Mouse (Mus musculus) limb, embryonic 14.5 days (tissue): ENCODE measurements around the gene Pnliprp1. TPM values are rescaled to one million over a fixed set of nuclear protein-coding genes. Genes with fewer than 3 reads are reported as not detected.

Experiments used
- ATAC-seq: fragments of 200-750 bp; cut with Nextera tagmentation; 2 replicates; pipeline ENCODE4 v1.8.0; 2017; ENCODE audit warnings: low read depth, moderate number of reproducible peaks, moderate TSS enrichment; ENCODE audit not compliant: low FRiP score
- DNase-seq: peaks from one replicate; pipeline ENCODE4 v3.0.0-alpha.2; 2015; ENCODE audit warnings: low spot score
- H3K27ac ChIP-seq: fragments of 300-500 bp; sonication (generic); replicated peaks from 2 replicates; pipeline ENCODE4 v1.5.1; 2014; ENCODE audit warnings: low read depth, mild to moderate bottlenecking, low read length, moderate library complexity, mixed read lengths
- H3K27me3 ChIP-seq: fragments of 300-500 bp; sonication (generic); 2 replicates; pipeline ENCODE4 v1.6.1; 2014; ENCODE audit warnings: low read length, mixed read lengths; ENCODE audit not compliant: control insufficient read depth, insufficient read depth
- H3K36me3 ChIP-seq: fragments of 300-500 bp; sonication (generic); 2 replicates; pipeline ENCODE4 v1.6.1; 2014; ENCODE audit warnings: mild to moderate bottlenecking, low read length, moderate library complexity, mixed read lengths; ENCODE audit not compliant: control insufficient read depth, insufficient read depth
- H3K4me1 ChIP-seq: fragments of 300-500 bp; sonication (generic); 2 replicates; pipeline ENCODE4 v1.6.1; 2014; ENCODE audit warnings: antibody characterized with exemption, low read length, mixed read lengths; ENCODE audit not compliant: control insufficient read depth, insufficient read depth
- H3K4me2 ChIP-seq: fragments of 300-500 bp; sonication (generic); replicated peaks from 2 replicates; pipeline ENCODE4 v1.6.1; 2014; ENCODE audit warnings: low read depth, mild to moderate bottlenecking, low read length, moderate library complexity; ENCODE audit not compliant: severe bottlenecking
- H3K4me3 ChIP-seq: fragments of 300-500 bp; sonication (generic); replicated peaks from 2 replicates; pipeline ENCODE4 v1.5.1; 2014; ENCODE audit warnings: low read length
- H3K9ac ChIP-seq: fragments of 300-500 bp; sonication (generic); 2 replicates; pipeline ENCODE4 v1.6.1; 2014; ENCODE audit warnings: mild to moderate bottlenecking, low read depth, low read length, moderate library complexity; ENCODE audit not compliant: severe bottlenecking
- H3K9me3 ChIP-seq: fragments of 300-500 bp; sonication (generic); 2 replicates; pipeline ENCODE4 v1.6.1; 2016; ENCODE audit warnings: low read length; ENCODE audit not compliant: control insufficient read depth
- POLR2A ChIP-seq: fragments of 200-500 bp; IDR thresholded peaks from 2 replicates; pipeline ENCODE4 v1.8.0; 2012; ENCODE audit warnings: inconsistent platforms, mild to moderate bottlenecking, moderate library complexity, borderline replicate concordance; ENCODE audit not compliant: insufficient read depth, insufficient read length; ENCODE audit errors: extremely low read depth
- WGBS: fragments of 180-500 bp; shearing (Covaris S2); extraction: QIAGEN DNeasy Blood & Tissue Kit; methylation state at CpG from one replicate; pipeline ENCODE4 v1.1.7; 2014; 5-methylcytosine and 5-hydroxymethylcytosine counted together
- polyA plus RNA-seq, 2 experiments: library from polyadenylated mRNA; depleted of rRNA in 1 of 2; stranded (reverse) in 1 of 2; unstranded in 1 of 2; fragments of >200 nt; fragmentation: Nextera tagmentation in 1 of 2; extraction: Ambion mirVana in 1 of 2; gene quantifications; 2 replicates each; pipeline versions ENCODE4 v1.2.1 to v1.2.3; 2012 to 2014

The Pnliprp1 gene
- polyA plus RNA-seq, 2 experiments: 0.06 to 0.36 TPM

DNA sequence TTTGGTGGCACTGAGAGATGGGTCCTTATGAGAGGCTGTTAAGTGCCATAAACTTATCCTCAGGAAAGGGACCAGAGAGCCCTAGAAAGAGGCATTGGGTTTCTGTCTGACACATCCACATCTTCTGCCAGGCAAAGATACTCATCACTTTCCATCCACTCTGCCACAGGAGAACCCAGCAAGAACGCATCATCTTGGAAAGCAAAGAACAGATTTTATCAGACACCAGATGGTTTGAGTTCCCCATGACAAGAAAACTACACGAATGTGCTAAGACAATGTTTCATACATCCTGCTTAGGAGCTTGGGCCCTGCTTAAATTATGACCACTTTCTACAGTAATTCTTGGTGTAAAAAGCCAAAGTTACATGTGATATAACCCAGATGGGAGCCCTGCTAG, 22.1 kb downstream of the Pnliprp1 start:
- Histone ChIP-seq H3K9me3 (no peaks in the 10 kb centered on the region), H3K4me1 (no peaks in the 10 kb centered on the region), H3K9ac (no peak overlapping the region), H3K4me2 (no peak overlapping the region), H3K27ac (no peak overlapping the region), H3K36me3 (no peaks in the 10 kb centered on the region), H3K27me3 (no peaks in the 10 kb centered on the region), H3K4me3 (no peak overlapping the region)
- TF ChIP-seq POLR2A: no peak
- 73% methylated on average over 2 of the region's 2 CpGs for WGBS
- ATAC-seq (no peak), DNase-seq (no peak)

DNA sequence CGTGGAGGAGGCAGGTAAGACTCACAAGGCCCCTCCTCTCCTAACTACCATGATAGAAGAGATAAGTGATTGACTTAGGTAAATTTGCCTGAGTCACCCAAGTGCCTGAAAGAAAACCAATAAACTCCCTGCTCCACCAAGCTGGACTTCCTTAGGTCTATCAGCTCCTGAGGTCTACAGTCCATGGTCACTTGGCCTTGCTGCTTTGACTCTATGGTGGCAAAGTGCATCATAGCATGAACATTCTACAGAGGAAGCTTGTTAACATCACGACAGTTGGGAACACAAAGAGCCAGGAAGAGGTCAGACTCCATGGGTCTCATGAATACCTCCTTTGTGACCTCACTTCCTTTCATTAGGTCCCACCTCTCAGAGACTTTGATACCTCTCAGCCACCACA, 22.8 kb downstream of the Pnliprp1 start:
- no peak for TF ChIP-seq POLR2A
- H3K9me3 ChIP-seq: no peaks in the 10 kb centered on the region
- no peak overlapping the region for H3K4me3 ChIP-seq
- no peaks in the 10 kb centered on the region for H3K27me3 ChIP-seq
- 77% methylated on average over 2 of the region's 2 CpGs for WGBS
- ATAC-seq: no peak
- no peak overlapping the region for H3K4me2 ChIP-seq
- no peak overlapping the region for H3K27ac ChIP-seq
- H3K4me1 ChIP-seq: no peaks in the 10 kb centered on the region
- H3K36me3 ChIP-seq: no peaks in the 10 kb centered on the region
- no peak for DNase-seq
- H3K9ac ChIP-seq: no peak overlapping the region

DNA sequence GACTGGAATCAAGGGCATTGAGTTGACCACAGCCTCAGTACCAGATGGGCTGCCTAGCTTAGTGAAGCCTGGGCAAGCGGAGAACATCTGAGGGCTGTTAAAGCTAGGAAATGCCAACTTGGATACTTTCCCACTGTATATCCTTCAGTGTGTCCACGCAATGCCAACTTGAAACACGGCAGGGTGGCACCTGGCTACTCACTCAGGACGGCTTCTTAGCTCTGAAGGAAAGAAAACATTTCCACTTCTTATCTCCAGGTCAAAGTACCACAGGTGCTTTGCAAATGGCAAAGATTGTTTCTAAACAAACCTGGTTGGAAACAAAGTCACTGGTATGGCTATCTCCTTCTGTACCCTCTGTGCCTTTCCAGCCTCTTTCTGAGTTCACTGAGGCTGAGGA, 30.2 kb downstream of the Pnliprp1 start:
- Histone ChIP-seq H3K9ac (no peak overlapping the region), H3K36me3 (no peaks in the 10 kb centered on the region), H3K4me2 (no peak overlapping the region), H3K4me3 (no peak overlapping the region), H3K27ac (no peak overlapping the region), H3K4me1 (peaks cover 6% of the 10 kb centered on the region; the same call in 1 of the 2 replicates), H3K9me3 (no peaks in the 10 kb centered on the region), H3K27me3 (no peaks in the 10 kb centered on the region)
- 83% methylated on average over 4 of the region's 4 CpGs for WGBS
- DNase-seq (no peak), ATAC-seq (no peak)
- no peak for TF ChIP-seq POLR2A

DNA sequence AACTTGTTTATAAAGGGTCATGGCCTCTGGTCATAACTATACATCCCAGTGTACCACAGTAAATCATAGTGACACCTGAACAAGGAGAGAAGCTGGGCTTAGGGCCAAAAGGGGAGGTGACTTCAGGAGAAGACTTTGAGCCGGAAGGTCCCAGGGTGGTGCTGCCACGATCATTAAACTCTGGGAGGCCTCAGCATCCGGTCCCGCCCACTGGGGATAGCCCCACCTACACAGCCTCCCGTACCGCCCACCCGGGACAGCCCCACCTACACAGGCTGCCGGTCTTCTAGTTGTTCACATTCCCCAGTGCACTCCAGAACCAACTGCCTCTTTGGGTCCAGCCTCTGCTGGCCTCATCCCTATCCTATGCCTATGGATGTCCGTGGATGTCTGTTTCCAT, 30.7 kb downstream of the Pnliprp1 start, which contains the start of gene Pnliprp2:
Gene Pnliprp2, plus strand, starts transcription at position 297 of the 400 bp plus-strand sequence.
- Histone ChIP-seq H3K27me3 (no peaks in the 10 kb centered on the region), H3K27ac (no peak within 1 kb of the TSS), H3K4me1 (peaks cover 12% of the 10 kb centered on the region), H3K9me3 (no peaks in the 10 kb centered on the region), H3K36me3 (no peaks in the 10 kb centered on the region), H3K4me2 (no peak within 1 kb of the TSS), H3K4me3 (no peak within 1 kb of the TSS), H3K9ac (no peak within 1 kb of the TSS)
- no peak for TF ChIP-seq POLR2A
- 60% methylated on average over 9 of the region's 9 CpGs for WGBS
- ATAC-seq: no peak
- DNase-seq: no peak

DNA sequence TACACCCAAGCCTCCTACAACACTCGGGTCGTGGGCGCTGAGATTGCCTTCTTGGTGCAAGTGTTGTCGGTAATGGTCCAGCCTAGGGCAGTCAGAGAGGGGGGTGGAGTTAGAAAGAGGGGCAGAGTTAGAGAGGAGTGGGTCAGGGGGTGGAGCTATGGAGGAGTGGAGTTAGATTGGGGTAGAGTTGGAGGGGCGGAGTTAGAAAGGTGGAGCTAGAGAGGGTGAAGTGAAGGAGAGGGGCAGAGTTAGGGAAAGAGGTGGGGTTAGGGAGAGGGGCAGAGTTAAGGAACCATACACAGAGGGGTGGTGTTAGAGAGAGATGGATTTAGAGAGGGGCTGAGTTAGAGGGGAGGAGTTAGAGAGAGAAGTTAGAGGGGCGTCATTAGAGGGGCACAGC, 33.6 kb downstream of the Pnliprp1 start:
- 22% methylated on average over 6 of the region's 6 CpGs for WGBS
- peaks cover 16% of the 10 kb centered on the region for H3K4me1 ChIP-seq
- no peaks in the 10 kb centered on the region for H3K27me3 ChIP-seq
- no peak for TF ChIP-seq POLR2A
- DNase-seq (no peak), ATAC-seq (peak; percentile 30; the same call in 1 of the 2 replicates)
- H3K27ac ChIP-seq: no peak overlapping the region
- no peak overlapping the region for H3K4me3 ChIP-seq
- H3K9me3 ChIP-seq: no peaks in the 10 kb centered on the region
- no peaks in the 10 kb centered on the region for H3K36me3 ChIP-seq
- no peak overlapping the region for H3K9ac ChIP-seq
- no peak overlapping the region for H3K4me2 ChIP-seq
